Mouse (Mus musculus) liver (tissue): ENCODE data around the gene E130308A19Rik.

Experiments
- DNase-seq: peaks from one replicate; pipeline ENCODE4 v3.0.0-alpha.2; 2020; ENCODE audit warnings: mixed read lengths

E130308A19Rik gene

GRCm38 (mm10) chr4:59731544-59731943 is 105.5 kb downstream of the E130308A19Rik start:
- DNase-seq: peak; percentile 20

GRCm38 (mm10) chr4:59739321-59739720 is 113.3 kb downstream of the E130308A19Rik start:
- peak; percentile 32 for DNase-seq

GRCm38 (mm10) chr4:59739882-59740281 is 113.9 kb downstream of the E130308A19Rik start:
- DNase-seq: no peak

- DNase-seq: no peak
These were observed 127.6 kb downstream of the E130308A19Rik start for GRCm38 (mm10) chr4:59753491-59754140.

GRCm38 (mm10) chr4:59756332-59757082 is 130.5 kb downstream of the E130308A19Rik start:
- no peak for DNase-seq

GRCm38 (mm10) chr4:59757452-59758435 is 131.7 kb downstream of the E130308A19Rik start:
- no peak for DNase-seq

- no peak for DNase-seq
These were observed 134.0 kb downstream of the E130308A19Rik start for GRCm38 (mm10) chr4:59760016-59760415.

GRCm38 (mm10) chr4:59760636-59761364 is 134.8 kb downstream of the E130308A19Rik start:
- DNase-seq: no peak

GRCm38 (mm10) chr4:59761365-59761729 is 135.3 kb downstream of the E130308A19Rik start:
- DNase-seq: no peak

- no peak for DNase-seq
These were observed 138.9 kb downstream of the E130308A19Rik start for GRCm38 (mm10) chr4:59764950-59765349.

- no peak for DNase-seq
These were observed 139.5 kb downstream of the E130308A19Rik start for GRCm38 (mm10) chr4:59765385-59766005.

GRCm38 (mm10) chr4:59767717-59768116 is 141.7 kb downstream of the E130308A19Rik start:
- DNase-seq: no peak

GRCm38 (mm10) chr4:59772171-59772879 is 146.3 kb downstream of the E130308A19Rik start:
- no peak for DNase-seq

- DNase-seq: no peak
These were observed 151.8 kb downstream of the E130308A19Rik start for GRCm38 (mm10) chr4:59777828-59778227.

- no peak for DNase-seq
These were observed 154.6 kb downstream of the E130308A19Rik start for GRCm38 (mm10) chr4:59780568-59780967.

- no peak for DNase-seq
These were observed 157.1 kb downstream of the E130308A19Rik start for GRCm38 (mm10) chr4:59782853-59783684.

- peak; percentile 95 for DNase-seq
These were observed 157.8 kb downstream of the E130308A19Rik start for GRCm38 (mm10) chr4:59783685-59784279.

- no peak for DNase-seq
These were observed 159.4 kb downstream of the E130308A19Rik start for GRCm38 (mm10) chr4:59785412-59785811.

GRCm38 (mm10) chr4:59786661-59787060 is 160.7 kb downstream of the E130308A19Rik start:
- DNase-seq: peak; percentile 76

- DNase-seq: no peak
These were observed 161.1 kb downstream of the E130308A19Rik start for GRCm38 (mm10) chr4:59787126-59787525.
